Mouse (Mus musculus) heart, embryonic 14.5 days (tissue): Measurements from ENCODE around the gene Gm5737. TPM values are rescaled to one million over a fixed set of nuclear protein-coding genes. Genes with fewer than 3 reads are reported as not detected.

Experiments
- ATAC-seq: fragments of 200-750 bp; cut with Nextera tagmentation; 2 replicates; pipeline ENCODE4 v1.8.0; 2017; ENCODE audit warnings: low read depth, moderate TSS enrichment; ENCODE audit not compliant: insufficient number of reproducible peaks, insufficient read depth, low FRiP score
- H3K27ac ChIP-seq, 2 experiments: fragments of 200-500 bp in 1 of 2; fragments of 300-500 bp in 1 of 2; sonication (generic) in 1 of 2; replicated peaks in 1 of 2; 2 replicates each; pipeline ENCODE4 v1.5.1; 2012 to 2014; ENCODE audit warnings: low read depth in 2 of 2, low read length in 2 of 2, control low read depth in 1 of 2, mild to moderate bottlenecking in 1 of 2, mixed read lengths in 1 of 2; ENCODE audit not compliant: control insufficient read depth in 1 of 2, insufficient read depth in 1 of 2
- H3K27me3 ChIP-seq: fragments of 300-500 bp; sonication (generic); 2 replicates; pipeline ENCODE4 v1.6.1; 2014; ENCODE audit warnings: mild to moderate bottlenecking, low read length, control low read depth; ENCODE audit not compliant: control insufficient read depth, insufficient read depth
- H3K36me3 ChIP-seq: fragments of 300-500 bp; sonication (generic); 2 replicates; pipeline ENCODE4 v1.6.1; 2014; ENCODE audit warnings: mild to moderate bottlenecking, control low read depth, low read length, mixed read lengths; ENCODE audit not compliant: control insufficient read depth, insufficient read depth
- H3K4me1 ChIP-seq, 2 experiments: fragments of 200-500 bp in 1 of 2; fragments of 300-500 bp in 1 of 2; sonication (generic) in 1 of 2; 2 replicates each; pipeline ENCODE4 v1.6.1; 2012 to 2014; ENCODE audit warnings: low read length in 2 of 2, control low read depth in 1 of 2, mixed read lengths in 1 of 2; ENCODE audit not compliant: control insufficient read depth in 2 of 2, insufficient read depth in 2 of 2
- H3K4me2 ChIP-seq: fragments of 300-500 bp; sonication (generic); 2 replicates; pipeline ENCODE4 v1.6.1; 2014; ENCODE audit warnings: mild to moderate bottlenecking, low read length
- H3K4me3 ChIP-seq, 2 experiments: fragments of 200-500 bp in 1 of 2; fragments of 300-500 bp in 1 of 2; sonication (generic) in 1 of 2; 2 replicates each; pipeline ENCODE4 v1.5.1; 2012 to 2014; ENCODE audit warnings: low read length in 2 of 2, mild to moderate bottlenecking in 2 of 2, control low read depth in 1 of 2, low read depth in 1 of 2, moderate library complexity in 1 of 2; ENCODE audit not compliant: control insufficient read depth in 1 of 2, insufficient read depth in 1 of 2
- H3K9ac ChIP-seq: fragments of 300-500 bp; sonication (generic); 2 replicates; pipeline ENCODE4 v1.6.1; 2014; ENCODE audit warnings: mild to moderate bottlenecking, low read length
- H3K9me3 ChIP-seq: fragments of 300-500 bp; sonication (generic); 2 replicates; pipeline ENCODE4 v1.6.1; 2016; ENCODE audit warnings: low read length, control low read depth; ENCODE audit not compliant: control insufficient read depth
- WGBS: fragments of 180-500 bp; shearing (Covaris S2); extraction: QIAGEN DNeasy Blood & Tissue Kit; methylation state at CpG from one replicate; pipeline ENCODE4 v1.1.7; 2014; 5-methylcytosine and 5-hydroxymethylcytosine counted together
- polyA plus RNA-seq: library from polyadenylated mRNA; unstranded; fragments of >200 nt; fragmentation: Nextera tagmentation; extraction: Ambion mirVana; gene quantifications from 2 replicates; pipeline ENCODE4 v1.2.1, GENCODE M21; 2014

Gene Gm5737
- polyA plus RNA-seq, 1 experiment from 2014 or later, result not detected

DNA sequence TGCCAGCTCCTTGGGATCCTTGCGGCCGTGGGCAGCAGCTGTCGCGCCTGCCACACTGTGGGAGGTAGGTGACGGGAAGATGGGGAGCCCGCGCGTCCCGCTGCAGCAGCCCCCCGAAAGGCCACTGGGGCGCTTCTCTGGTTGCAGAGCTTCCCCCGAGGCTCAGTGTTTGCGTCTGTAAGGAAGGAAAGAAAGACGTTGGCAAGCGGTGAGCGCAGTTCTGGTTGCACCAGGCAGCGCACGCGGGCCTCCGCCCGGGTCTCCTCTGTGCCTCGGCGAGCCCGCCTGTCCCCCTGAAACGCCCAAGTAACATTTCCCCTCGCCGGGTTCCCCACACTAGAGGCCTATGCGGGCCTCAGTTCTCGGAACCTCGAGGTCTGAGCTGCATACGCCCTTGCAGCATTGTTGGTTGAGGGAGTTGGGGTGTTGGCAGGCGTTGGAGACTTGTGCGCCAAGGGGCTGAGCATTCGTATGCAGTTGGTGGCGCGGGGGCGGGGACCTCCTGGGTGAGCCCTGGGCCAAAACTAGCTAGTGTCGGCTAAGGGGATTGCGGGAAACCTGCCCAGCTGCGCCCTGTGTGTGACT lies 31.0 kb downstream of the Gm5737 start:
- Histone ChIP-seq H3K36me3 (peaks cover 8% of the 10 kb centered on the region; the same call in 1 of the 2 replicates), H3K4me1 (peaks cover 2 to 10% of the 10 kb centered on the region in 2 experiments; a peak in 2 of 4 replicates), H3K4me2 (peak overlapping the region; percentile 88), H3K9ac (peak overlapping the region; percentile 92), H3K27ac (peak overlapping the region; percentile 89 to 94), H3K4me3 (peak overlapping the region; percentile 71 to 88), H3K9me3 (no peaks in the 10 kb centered on the region), H3K27me3 (no peaks in the 10 kb centered on the region)
- peak; percentile 50 for ATAC-seq
- WGBS, result under 1% methylated on average over 40 of the region's 40 CpGs

DNA sequence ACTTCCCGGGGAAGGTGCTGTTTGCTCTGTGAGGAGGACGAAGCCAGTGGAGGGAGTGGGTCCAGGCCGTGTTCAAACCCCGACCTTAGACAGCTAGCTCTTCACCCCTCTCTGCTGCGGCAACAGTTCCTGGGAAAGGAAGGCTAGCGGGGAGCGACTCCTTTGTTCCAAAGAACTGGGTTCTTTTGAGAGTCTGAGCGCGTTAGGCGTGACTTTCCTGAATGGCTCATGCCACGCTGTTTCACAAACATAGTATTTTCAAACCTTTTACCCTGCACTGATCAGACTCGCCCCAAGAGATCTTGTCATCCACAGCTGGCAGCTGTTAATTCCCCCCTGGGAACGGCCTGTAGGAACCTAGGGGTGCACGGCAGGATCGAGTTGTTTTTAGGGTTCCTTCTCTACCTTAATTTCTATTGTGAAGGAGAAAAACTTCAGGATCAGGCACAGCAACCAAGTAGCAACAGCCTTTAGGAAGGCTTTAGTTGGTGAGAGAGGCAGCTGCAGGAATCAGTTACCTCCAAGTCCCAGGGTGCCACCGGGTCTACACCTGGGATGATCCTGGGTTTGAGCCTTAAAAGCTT lies 31.8 kb downstream of the Gm5737 start:
- Histone ChIP-seq H3K4me3 (peak overlapping the region; percentile 71 to 88), H3K9ac (peak overlapping the region; percentile 92), H3K36me3 (peaks cover 8% of the 10 kb centered on the region; the same call in 1 of the 2 replicates), H3K27me3 (no peaks in the 10 kb centered on the region), H3K4me2 (peak overlapping the region; percentile 88), H3K27ac (peak overlapping the region; percentile 89 to 94; a peak in 3 of 4 replicates), H3K9me3 (no peaks in the 10 kb centered on the region), H3K4me1 (peaks cover 2 to 10% of the 10 kb centered on the region in 2 experiments; a peak in 2 of 4 replicates)
- WGBS, result 14% methylated on average over 16 of the region's 16 CpGs
- ATAC-seq, result no peak

DNA sequence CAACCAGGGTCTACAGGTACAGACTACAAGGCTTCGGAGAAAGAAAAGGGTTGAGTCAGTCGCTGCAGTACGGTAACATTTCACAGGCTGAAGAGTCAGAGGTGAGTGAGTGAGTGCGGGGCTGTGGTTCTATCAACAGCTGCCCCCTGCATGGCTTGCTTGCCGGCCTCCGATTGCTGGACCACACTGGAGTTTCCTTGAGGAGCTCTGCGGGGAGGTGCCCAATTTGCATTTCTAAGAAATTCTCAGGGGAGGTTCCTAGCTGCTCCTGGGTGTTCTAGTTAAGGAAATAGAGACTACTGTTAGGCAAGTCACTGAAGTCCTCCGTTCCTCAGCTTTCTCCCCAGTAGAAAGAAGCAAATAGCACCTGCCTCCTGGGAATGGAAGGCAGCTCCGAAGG lies 32.5 kb downstream of the Gm5737 start:
- no peak overlapping the region for H3K27ac ChIP-seq
- no peak for ATAC-seq
- H3K9ac ChIP-seq, result peak overlapping the region; percentile 92
- H3K4me3 ChIP-seq, result peak overlapping the region in 1 of 2 experiments; percentile 88; a peak in 1 of 4 replicates
- 45% methylated on average over 9 of the region's 9 CpGs for WGBS
- H3K36me3 ChIP-seq, result peaks cover 8% of the 10 kb centered on the region; the same call in 1 of the 2 replicates
- peaks cover 2 to 10% of the 10 kb centered on the region in 2 experiments; a peak in 2 of 4 replicates for H3K4me1 ChIP-seq
- H3K4me2 ChIP-seq, result peak overlapping the region; percentile 88
- no peaks in the 10 kb centered on the region for H3K27me3 ChIP-seq
- H3K9me3 ChIP-seq, result no peaks in the 10 kb centered on the region

DNA sequence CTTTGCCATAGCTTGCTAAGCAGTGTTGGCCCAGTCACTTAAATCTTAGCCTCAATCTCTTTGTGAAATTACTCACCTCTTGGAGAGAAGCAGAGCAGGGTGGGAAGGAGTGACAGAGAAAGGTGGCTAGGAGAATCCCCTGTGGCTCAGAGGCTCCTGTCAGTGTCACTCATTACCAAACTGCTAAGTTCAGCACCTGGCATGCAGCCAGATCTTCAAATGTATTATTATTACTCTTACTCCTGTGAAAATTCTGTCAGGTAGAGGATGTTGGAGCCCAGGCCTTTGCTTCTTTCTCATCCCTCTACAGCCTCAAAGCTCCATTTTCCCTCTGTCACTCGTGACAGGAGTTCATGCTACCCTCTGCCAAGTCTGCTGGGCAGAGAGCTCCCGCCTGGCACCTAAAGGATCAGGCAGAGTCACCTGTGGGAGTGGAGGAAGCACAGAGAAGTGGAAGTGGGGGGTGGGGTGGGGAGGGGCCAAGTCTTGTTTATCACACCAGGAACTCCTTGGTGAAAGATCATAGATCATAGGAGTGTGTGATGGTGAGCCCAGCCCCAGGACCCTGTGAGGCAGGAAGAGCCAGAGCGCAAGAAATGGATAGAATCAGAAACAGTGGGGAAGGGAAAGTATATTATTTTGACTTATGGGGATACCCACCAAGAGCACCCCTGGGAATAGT lies 36.8 kb downstream of the Gm5737 start:
- Histone ChIP-seq H3K4me3 (no peak overlapping the region), H3K9me3 (no peaks in the 10 kb centered on the region), H3K4me2 (no peak overlapping the region), H3K27me3 (no peaks in the 10 kb centered on the region), H3K9ac (no peak overlapping the region), H3K27ac (no peak overlapping the region), H3K36me3 (peaks cover 8% of the 10 kb centered on the region; the same call in 1 of the 2 replicates), H3K4me1 (peaks cover 21 to 22% of the 10 kb centered on the region in 2 experiments)
- WGBS, result 78% methylated on average over 3 of the region's 3 CpGs
- no peak for ATAC-seq

DNA sequence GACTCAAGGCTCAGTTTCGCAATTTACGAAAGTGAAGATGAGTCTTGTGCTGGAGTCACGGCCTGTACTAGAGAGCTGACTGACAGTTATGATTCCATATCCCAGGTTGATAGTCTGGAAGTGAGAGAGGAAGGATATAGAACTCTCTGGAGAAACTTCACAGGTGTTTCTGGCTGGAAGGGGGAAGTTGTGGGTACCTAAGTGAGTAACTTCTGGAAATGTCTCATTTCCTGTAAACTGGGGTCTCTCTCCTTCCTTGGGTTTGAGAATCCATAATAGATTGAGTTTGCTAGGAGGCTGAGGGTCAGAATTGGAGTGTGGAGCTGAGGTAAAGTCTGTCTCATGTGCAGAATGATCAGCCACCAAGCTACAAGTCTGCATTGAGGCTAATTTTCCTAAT lies 38.0 kb downstream of the Gm5737 start:
- 97% methylated on average over 3 of the region's 3 CpGs for WGBS
- Histone ChIP-seq H3K27me3 (no peaks in the 10 kb centered on the region), H3K36me3 (peaks cover 8% of the 10 kb centered on the region; the same call in 1 of the 2 replicates), H3K27ac (no peak overlapping the region), H3K9ac (no peak overlapping the region), H3K4me1 (peaks cover 20 to 21% of the 10 kb centered on the region in 2 experiments), H3K4me3 (no peak overlapping the region), H3K9me3 (no peaks in the 10 kb centered on the region), H3K4me2 (no peak overlapping the region)
- no peak for ATAC-seq

DNA sequence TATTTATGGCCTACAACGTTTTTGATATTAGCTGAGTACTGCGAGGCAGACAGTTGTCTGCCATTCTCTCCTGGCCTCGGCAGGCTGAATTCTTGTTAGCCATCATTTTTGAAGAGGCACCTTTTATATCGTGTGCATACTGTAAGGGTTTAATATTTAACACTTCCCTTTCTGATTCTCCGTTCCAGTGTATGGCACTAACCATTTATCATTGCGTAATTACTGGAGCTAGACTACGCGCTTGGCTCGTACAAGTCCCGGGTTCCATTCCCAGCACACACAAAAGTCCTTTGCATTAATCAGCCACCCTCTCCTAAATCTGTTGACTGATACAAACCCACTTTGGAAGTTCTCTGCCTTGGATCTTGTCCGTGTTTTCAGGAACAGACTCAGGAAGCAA lies 47.7 kb downstream of the Gm5737 start:
- H3K9ac ChIP-seq, result no peak overlapping the region
- 85% methylated on average over 11 of the region's 11 CpGs for WGBS

DNA sequence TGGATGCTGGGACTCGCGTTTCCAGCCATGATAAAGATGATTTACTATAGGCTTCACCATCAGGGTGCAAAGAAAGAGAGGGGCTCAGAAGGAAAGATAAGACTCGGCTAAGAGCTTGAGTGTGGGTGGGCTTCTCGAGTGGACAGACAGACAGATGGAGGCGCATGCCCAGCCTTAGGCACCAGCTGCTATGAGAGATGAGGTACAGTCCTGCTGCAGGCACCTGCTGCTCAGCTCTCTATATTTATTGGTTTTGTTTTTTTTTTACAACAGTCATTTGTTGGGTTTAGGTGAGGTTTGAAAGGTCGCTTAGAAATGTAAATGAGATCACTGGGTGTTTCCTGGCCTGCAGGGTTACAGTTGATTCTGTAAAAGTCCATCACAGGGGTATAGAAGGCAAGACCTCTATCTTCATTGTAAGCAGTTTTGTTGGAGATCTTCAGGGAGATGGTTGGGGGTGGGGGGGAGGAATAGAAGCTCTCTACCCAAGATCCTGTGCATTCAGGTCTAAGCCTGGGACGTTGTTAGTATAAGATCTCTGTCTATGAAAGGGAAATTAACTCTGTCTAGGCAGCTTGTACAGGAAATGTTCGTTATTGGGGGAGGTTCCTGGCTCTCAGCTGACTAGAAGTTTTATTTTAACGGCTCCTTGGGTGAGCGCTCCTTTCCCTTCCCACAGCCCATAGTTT lies 48.8 kb downstream of the Gm5737 start:
- ATAC-seq, result no peak
- Histone ChIP-seq H3K4me1 (peaks cover 28 to 54% of the 10 kb centered on the region in 2 experiments), H3K9me3 (no peaks in the 10 kb centered on the region), H3K36me3 (peaks cover 15% of the 10 kb centered on the region; the same call in 1 of the 2 replicates), H3K27me3 (no peaks in the 10 kb centered on the region), H3K9ac (no peak overlapping the region), H3K27ac (no peak overlapping the region), H3K4me2 (no peak overlapping the region), H3K4me3 (no peak overlapping the region)
- 50% methylated on average over 10 of the region's 10 CpGs for WGBS

More for the DNA sequence above, 47.7 kb downstream of the Gm5737 start:
- Histone ChIP-seq H3K4me1 (peaks cover 22 to 50% of the 10 kb centered on the region in 2 experiments), H3K36me3 (peaks cover 15% of the 10 kb centered on the region; the same call in 1 of the 2 replicates), H3K4me2 (no peak overlapping the region), H3K27me3 (no peaks in the 10 kb centered on the region), H3K9me3 (no peaks in the 10 kb centered on the region), H3K4me3 (no peak overlapping the region), H3K27ac (no peak overlapping the region)
- no peak for ATAC-seq
